Mouse (Mus musculus) embryo, embryonic 10 days (tissue): ENCODE results near the gene Cdc34.

Source experiments
- DNase-seq: peaks from one replicate; pipeline ENCODE4 v3.0.0-alpha.2; 2015; ENCODE audit warnings: low spot score

The Cdc34 gene

DNA sequence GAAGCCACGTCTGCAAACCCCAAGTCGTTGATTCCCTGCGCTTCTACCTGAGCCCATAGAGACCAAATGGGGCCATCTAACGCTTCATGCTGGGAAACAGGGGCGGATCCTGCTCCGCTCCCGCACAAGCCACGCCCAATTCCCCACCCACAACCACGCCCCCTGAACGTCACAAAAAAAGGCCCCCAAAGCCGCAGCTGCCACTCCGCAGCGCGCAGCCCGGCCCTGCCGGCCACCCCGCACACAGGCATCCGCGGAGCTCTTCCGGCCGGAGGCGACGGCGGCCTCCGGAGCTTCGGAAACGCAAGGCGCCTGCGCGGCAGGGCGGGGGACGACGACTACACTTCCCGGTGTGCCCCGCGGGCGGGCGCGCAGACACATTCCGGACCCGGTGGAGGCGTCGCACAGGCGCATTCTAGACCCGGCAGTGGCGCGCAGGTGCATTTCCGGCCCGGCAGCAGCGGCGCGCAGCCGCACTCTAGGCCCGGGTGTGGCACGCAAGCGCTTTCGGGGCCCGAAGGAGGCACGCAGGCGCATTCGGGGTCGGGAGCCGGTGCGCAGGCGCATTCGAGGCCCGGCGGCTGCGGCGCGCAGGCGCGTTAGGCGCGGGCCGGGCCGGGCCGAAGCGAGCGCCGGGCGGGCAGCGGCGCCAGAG lies at the start of gene Cdc34:
TSS of gene Cdc34 (plus strand) at position 605 of the 655 bp plus-strand sequence.
- peak; percentile 98 for DNase-seq

DNA sequence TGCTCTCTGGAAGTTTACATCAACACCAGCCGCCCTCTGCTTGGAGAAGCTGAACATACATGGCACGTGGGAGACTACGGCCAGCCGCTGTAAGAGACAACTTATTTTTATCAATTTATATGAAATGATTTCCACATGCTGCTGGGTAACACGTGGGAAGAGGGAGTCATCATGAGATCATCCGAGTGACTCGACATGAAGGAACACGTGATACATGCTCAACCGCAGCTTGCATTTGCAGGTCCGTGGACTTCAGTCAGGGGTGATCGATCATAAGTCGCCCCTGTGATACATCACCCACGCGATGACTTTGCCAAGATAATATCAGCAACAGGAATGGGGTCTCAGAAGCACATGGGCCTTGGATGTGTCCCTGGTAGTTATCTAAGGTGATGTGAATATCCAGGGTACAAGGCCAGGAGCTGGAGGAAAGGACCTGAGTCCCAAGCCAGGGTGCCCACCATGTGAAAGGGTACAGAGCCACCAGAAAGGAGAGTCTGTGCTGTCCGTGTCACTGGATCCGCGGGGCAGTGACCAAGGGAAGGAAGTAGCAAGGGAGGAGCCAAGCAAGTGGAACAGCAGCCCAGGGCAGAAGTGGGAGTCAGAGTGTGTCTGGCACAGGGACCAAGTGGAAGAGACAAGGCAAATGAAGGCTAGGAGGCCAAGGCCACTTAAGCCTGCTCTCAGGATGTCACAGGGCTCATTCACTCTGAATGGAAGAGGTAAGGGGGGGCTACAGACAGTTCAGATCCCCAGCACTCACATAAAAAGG lies 48.8 kb upstream of the Cdc34 start:
- no peak for DNase-seq

DNA sequence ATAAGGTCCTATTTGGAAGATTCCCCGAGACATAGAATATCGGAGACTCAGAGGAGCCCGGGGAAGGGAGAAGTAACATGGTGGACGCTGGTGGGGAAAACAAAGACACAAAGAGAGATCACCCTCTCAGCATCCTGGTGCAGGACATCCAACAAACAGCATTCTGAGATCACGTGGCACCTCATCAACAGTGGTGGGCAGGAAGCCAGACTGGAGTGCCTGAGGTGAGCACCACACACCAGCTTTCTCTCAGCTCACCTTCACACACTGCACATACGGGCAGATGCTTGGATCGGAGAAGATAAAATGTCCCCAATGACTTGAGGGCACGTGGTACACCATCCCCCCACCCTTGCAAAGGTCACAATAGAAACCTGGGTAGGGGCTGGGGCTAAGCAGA lies 45.7 kb upstream of the Cdc34 start:
- DNase-seq: no peak

DNA sequence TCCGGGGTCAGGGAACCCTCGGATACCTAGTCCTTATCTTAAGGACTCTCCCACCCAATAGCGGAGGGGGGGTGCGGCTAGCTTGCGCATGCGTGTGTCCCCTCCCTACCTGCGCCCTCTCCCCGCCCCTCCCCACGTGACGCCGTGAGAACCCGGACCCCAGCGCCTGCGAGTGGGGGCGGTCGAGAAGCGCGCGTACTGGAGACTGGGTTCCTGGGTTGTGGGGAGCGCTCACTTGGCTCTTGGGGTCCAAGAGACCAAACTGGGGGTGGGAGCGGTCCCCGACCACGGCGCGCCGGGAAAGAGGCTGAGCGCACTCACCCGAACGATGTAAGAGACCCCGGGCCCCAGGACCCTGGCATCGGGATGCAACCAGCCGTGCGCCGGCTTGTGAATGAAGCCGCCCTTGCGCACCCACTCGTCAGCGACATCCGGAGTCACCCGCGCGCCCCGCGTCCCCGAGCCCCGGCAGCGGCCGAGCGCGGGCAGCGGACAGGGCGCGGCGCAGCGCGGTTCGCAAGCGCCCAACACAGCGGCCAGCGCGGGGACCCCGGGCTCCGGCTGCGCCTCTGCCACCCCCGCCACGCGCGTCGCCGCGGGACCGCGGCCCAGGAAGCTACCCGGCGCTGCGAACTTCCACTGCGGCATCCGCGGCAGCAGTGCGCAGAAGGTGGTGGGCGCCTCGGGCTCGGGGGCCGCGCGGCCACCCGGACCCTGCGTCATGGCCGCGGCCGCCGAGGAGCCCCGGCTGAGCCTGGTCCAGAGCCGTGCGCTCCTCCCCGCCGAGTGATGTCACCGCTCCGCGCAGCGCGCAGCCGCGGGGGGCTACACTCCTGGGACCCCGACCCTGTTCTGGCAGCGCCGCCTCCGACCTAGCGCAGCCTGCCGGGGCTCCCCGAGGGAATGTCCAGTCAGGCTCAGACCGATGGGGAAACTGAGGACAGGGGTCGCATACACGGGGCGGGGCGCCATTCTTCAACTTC lies 44.6 kb upstream of the Cdc34 start, which contains the start of gene Shc2:
TSS of gene Shc2 (minus strand) at position 791 of the 983 bp plus-strand sequence.
- DNase-seq: peak; percentile 80

DNA sequence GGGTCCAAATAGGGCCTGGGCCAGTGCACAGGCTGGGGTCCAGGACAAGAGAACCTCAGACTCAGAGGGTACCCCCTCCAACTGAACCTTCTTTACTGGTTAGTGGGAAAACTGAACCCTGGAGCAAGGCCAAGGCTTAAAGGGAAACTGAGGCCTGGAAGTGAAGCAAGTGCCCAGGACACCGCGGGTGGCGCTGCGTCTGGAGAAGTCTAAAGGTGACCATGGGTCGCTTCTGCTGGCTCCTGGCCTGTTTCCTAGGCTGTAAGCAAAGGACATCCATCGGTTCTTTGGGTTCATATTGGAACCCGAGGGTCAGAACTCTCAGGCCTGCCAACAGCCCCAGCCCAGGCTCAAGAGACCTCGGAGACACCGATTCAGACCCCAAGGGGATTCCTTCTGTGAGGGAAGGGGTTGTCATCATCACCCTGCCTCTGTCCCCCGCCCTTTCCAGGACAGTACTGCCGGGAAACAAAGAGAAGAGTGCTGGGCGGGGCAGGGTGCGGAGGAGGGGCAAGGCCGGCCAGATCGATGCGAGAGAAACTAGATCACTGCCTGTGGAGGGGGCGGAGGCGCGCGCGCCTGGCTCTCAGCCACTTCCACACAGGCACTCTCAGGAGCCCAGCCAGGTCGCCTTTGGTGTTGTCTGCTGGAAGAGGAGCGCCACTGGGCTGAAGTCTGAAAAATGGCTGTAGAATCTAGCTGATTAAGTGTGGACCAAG lies 43.4 kb upstream of the Cdc34 start:
- DNase-seq: peak; percentile 78

DNA sequence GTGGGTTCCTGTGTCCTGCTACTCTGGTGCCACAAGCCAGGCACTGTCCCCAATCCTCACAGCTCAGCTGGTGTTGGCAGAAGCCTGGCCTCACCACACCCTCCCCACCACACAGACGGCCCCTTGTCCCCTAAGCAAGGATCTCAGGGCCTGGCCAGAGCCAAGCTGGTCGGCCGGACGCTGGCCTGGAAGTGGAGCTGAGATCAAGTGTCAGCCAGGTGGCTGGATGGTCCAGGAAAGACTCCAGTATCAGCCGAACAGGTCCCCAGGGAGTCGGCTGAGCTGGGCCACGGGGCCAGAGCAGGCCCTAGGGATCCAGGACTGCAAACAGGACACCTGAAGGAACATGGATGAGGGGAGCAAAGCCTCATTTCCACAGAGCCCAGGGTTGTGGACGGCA lies 36.3 kb upstream of the Cdc34 start, which contains the start of gene Odf3l2:
TSS of gene Odf3l2 (minus strand) at position 28 of the 400 bp plus-strand sequence.
- no peak for DNase-seq

DNA sequence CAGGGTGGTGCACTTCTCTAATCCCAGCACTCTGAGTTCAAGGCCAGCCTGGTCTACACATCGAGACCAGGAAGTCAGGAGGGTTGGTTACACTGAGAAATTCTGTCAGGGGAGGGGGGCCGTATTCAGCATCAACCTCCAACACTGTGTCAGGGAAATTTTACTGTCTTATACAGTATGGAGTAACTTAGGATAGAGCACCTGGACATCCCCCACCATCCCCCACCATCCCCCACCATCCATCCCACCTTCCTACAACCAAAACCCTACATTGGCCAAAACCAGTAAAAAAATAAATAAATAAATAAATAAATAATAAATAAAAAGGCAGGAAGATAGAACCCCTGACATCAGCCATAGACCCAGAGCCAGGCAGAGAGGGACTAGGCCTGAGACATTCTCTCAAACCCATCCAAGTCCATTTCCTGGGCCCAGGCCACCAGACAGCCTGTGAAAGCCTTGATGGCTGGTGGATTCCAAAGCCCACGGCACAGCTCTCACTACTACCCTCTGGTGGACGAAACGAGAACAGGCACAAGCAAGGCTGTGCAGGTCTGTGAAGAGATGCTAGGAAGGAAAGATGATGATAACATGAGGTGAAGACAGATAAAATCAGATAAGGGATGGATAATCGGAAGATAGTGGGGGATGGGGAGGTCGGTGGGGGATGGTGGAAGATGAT lies 32.8 kb upstream of the Cdc34 start:
- peak; percentile 90 for DNase-seq

DNA sequence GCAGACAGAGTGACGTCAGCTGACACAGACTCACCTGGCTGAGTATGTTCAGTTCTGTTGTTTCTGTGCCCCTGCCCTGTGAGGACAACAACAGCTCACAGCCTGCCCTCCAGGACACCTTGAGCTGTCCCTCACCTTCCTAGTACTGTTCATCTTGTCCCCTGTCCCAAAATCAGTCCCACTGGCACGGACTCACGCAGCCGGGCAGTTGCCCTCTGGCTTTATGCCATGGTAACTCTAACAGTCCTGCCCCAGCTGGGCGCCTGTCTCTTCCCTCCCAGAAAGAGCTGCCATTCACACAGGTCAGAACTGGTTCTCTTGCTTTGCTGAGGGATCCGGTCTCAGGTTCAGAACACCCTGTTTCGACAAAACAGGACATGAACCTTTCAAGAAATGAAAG lies 29.2 kb upstream of the Cdc34 start:
- DNase-seq: no peak

DNA sequence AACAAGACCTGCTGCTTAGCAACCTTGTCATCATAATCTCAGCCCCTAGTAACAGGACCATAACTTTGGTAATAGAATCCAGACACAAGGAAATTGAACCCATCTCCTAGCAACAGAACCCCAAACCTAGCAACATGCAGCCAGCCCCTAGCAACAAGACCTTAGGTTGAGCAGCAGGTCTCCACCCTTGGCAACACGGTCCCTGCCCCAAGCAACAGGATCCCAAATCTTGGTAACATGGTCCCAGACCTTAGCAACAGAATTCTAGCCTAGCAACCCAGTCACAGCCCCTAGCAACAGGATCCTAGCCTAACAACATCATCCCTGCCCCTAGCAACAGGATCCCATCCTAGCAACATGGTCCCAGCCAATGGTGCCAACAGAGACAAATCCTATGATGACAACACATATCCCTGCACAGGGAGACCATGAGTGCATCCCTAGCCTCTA lies 27.0 kb upstream of the Cdc34 start:
- peak; percentile 51 for DNase-seq

DNA sequence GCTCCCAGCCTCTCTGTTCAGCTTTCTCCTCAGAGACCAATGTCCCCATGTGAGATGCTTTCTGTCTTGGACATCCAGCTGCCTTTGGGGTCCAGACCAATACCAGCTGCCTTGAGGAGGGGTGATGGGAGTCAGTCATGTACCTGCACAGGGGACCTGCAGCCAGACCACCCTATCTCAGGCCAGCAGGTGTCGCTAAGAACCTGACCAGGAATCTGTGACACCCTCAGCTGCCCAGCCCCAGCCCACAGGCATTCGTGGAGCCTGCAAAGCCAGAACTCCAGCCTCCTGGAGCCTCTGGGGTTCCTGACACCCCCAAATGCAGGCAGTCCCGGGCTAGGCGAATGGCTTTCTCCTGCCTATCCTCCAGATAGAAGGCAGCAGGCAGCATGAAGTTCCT lies 23.2 kb upstream of the Cdc34 start:
- DNase-seq: peak; percentile 54

DNA sequence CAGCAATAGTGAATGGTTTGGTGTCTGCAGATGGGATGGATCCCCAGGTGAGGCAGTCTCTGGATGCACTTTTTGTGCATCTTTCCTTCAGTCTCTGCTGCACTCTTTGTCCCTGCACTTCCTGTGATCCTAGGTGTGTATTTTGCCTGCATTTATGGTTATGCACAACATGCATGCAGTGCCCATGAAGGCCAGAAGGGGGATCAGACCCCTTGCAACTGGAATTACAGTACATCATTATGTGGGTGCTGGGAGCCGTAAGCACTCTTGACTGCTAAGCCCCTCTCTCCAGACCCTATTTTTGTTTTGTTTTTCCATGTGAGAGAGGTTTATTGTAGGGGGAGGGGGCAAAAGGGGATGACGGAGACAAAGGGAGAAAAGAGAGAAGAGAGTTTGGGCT lies 21.7 kb upstream of the Cdc34 start:
- peak; percentile 32 for DNase-seq

DNA sequence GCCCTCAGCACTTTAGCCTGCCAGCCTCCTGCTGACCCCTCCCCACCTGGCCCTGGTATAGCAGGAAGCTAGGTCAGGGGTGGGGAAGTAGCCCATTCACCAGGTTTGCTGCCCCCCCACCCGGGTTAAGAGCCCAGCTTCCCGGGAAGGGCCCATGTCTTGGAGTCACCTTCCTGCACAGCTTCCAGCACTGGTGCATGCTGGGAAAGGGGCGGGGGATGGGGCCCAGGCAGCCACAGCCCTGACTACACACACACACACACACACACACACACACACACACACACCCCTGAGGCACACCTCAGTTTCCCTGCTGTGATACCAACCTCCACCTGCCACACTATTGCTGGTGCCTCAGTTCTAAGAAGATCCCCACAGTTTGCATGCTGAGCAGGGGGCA lies 20.1 kb upstream of the Cdc34 start:
- no peak for DNase-seq

DNA sequence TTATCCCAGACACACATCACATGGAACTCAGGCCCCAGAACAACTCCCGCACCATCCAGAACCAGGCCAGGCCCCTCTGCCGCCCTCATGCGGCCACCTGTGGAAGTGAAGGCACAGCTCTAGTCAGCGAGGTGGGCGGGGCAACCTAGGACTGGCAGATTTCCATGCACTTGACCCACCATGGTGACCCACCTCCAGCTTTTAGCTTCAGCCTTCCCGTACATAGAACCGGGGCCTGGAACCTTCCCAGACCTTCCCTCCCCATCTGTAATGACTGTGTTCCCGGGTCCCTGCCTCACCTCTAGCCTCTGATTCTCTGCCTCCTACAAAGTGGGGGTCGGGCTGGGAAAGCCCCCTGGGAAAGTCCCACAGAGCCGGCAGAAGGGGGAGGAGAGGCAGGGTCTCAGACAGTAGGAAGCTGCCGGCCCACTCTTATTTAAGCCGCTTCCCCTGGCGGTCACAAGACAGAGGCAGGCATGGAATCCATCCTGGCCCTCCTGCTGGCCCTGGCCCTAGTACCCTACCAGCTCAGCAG lies 17.8 kb upstream of the Cdc34 start, which contains the start of gene Madcam1:
TSS of gene Madcam1 (plus strand) at position 429 of the 535 bp plus-strand sequence.
- peak; percentile 85 for DNase-seq

DNA sequence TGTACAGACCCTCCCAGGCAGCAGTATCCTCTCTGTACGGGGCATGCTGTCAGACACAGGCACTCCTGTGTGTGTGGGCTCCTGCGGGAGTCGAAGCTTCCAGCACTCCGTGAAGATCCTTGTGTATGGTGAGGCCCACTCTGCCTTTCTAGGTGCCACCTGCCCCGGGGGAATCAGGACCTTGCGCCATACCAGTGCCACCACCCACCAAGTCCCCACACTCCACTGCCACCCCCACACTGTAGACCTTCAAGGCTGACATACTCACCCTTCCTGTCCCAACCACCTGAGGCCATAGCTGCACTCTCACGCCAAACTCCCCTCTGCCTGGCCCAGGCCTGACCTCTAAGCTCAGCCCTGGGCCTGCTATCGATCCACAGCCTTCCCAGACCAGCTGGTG lies 16.9 kb upstream of the Cdc34 start:
- no peak for DNase-seq

DNA sequence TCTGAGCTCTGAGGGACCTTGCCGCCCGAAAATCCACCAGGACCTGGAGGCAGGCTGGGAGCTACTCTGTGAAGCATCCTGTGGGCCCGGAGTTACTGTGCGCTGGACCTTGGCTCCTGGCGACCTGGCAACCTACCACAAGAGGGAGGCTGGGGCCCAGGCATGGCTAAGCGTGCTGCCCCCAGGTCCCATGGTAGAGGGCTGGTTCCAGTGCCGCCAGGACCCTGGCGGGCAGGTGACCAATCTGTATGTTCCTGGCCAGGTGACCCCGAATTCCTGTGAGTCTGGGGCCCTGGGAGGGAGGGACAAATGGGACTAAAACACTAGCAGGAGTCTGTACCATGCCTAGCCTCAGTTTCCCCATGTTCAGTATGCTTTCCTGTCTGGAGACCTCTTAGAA lies 15.5 kb upstream of the Cdc34 start:
- DNase-seq: no peak

DNA sequence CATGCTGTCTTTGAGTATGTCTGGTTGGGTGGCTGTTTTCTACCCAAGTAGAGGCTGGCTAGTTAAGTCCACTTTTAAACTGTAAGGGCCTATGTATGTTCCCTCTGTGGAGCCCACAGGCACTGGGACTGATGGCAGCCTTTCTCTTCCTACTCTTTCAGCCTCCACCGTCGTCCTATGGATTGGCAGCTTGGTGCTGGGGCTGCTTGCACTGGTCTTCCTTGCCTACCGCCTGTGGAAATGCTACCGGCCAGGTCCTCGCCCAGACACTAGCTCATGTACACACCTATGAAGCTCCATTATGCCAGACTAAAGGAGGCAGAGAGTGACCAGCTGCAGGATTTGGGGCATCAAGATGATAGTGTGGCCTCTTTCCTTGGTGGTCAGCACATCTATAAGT lies 13.9 kb upstream of the Cdc34 start:
- DNase-seq: no peak

DNA sequence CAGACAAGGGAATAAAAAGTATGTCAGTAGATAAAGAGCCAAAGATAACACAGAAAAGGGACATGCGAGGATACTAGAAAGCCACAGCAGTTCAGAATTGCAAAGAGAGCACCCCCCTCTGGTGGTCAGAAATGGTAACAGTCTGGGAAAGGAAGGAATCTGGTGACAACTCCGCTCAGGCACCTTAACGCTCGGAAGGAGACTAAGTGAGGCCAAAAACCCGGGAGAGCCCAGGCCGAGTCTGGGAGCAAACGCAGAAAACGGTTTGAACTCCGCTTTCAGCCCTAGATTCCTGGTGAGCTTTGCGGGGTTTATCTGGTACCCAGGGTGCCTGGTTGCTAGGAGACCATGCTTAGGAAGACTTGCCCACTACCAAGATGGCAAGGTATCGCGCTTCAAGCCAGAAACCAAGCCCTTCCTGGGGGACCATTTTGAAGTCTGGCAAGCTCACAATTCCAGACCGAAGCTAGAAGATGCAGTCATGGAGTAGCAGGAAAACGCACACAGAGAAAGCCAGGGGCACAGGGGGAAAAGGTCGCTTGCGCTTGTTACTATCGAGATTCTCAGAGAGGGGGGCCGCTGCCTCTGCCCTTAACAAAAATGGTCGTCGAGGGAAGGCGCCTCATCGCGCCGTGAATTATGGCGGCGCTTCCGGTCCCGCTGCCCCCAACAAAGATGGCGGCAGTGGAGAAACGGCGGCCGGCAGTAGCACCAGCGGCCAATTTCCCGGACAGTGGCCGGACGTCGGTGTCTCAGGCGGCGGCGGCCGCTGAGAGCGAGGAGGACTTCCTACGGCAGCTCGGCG lies 13.0 kb upstream of the Cdc34 start, which contains the start of gene Tpgs1:
TSS of gene Tpgs1 (plus strand) at position 599 of the 805 bp plus-strand sequence.
- peak; percentile 92 for DNase-seq

DNA sequence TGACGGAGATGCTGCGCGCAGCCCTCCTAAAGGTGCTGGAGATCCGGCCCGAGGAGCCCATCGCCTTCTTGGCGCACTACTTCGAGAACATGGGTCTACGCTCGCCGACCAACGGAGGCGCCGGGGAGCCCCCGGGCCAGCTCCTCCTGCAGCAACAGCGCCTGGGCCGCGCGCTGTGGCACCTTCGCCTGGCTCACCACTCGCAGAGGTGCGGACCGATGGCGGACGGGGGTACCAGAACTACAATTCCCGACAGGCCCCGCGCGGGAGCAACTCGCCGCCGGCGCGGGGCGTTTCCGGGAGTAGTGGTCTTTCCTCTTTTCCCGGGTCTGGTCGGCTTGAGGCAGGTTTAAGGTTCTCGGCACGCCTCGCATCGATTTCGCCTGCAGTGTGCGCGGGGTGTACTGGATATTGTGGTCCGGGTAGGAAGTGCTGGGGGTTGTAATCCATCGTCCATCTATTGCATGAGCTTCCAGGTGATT lies 12.4 kb upstream of the Cdc34 start:
- peak; percentile 85 for DNase-seq
